Mouse (Mus musculus) left cerebral cortex, postnatal 36 days (tissue): ENCODE measurements at regions not wholly inside any gene's neighbourhood (a gene's known extent, or its start where the extent isn't known, plus 50 kb on each side); places are given as distances from the start of the nearest gene placed in this dataset.

Experiments used
- DNase-seq, 2 experiments: peaks; one replicate each; pipeline ENCODE4 v3.0.0; 2021 to 2022; ENCODE audit warnings: low spot score in 2 of 2, mixed read lengths in 1 of 2
- intact Hi-C: fragments of 180-260 bp; cut with DNase I; formaldehyde crosslinking; loops from one replicate; pipeline ENCODE4 v1.15.1; 2025

GRCm38 (mm10) chr11:48216762-48217161 lies 228.0 kb upstream of the Sgcd start:
- DNase-seq = no peak
- intact Hi-C loops = no loop called here

- intact Hi-C loops = no loop called here
- DNase-seq = no peak
Observed at GRCm38 (mm10) chr11:48186604-48187003, 197.8 kb upstream of the Sgcd start.

GRCm38 (mm10) chr11:48178943-48179342 lies 190.2 kb upstream of the Sgcd start:
- no peak for DNase-seq
- intact Hi-C loops = no loop called here

GRCm38 (mm10) chr11:48178174-48178573 lies 189.4 kb upstream of the Sgcd start:
- intact Hi-C loops = no loop called here

GRCm38 (mm10) chr11:48176451-48176850 lies 187.7 kb upstream of the Sgcd start:
- intact Hi-C loops = no loop called here
- no peak for DNase-seq

More at GRCm38 (mm10) chr11:48178174-48178573, 189.4 kb upstream of the Sgcd start:
- no peak for DNase-seq

GRCm38 (mm10) chr11:48152219-48152618 lies 163.4 kb upstream of the Sgcd start:
- DNase-seq = no peak
- intact Hi-C loops = no loop called here

GRCm38 (mm10) chr11:48133335-48133734 lies 144.6 kb upstream of the Sgcd start:
- no peak for DNase-seq
- intact Hi-C loops = no loop called here

GRCm38 (mm10) chr11:48098063-48098462 lies 109.3 kb upstream of the Sgcd start:
- intact Hi-C loops = no loop called here
- no peak for DNase-seq

- DNase-seq = no peak
- intact Hi-C loops = no loop called here
Observed at GRCm38 (mm10) chr11:48097455-48097854, 108.7 kb upstream of the Sgcd start.

- DNase-seq = no peak
- intact Hi-C loops = no loop called here
Observed at GRCm38 (mm10) chr11:48067072-48067471, 78.3 kb upstream of the Sgcd start.

GRCm38 (mm10) chr11:48063719-48064118 lies 75.0 kb upstream of the Sgcd start:
- intact Hi-C loops = no loop called here
- no peak for DNase-seq

GRCm38 (mm10) chr11:48061501-48061900 lies 72.7 kb upstream of the Sgcd start:
- intact Hi-C loops = no loop called here
- no peak for DNase-seq

GRCm38 (mm10) chr11:48051156-48051866 lies 62.5 kb upstream of the Sgcd start:
- no peak for DNase-seq
- intact Hi-C loops = no loop called here

GRCm38 (mm10) chr11:48048311-48048710 lies 59.5 kb upstream of the Sgcd start:
- intact Hi-C loops = no loop called here
- DNase-seq = no peak
